Mouse (Mus musculus) kidney, embryonic 16.5 days (tissue): Measurements from ENCODE around the gene Chrna4. TPM values are rescaled to one million over a fixed set of nuclear protein-coding genes. Genes with fewer than 3 reads are reported as not detected.
A peak's percentile ranks its signal among the peaks of the same experiment; 100 is the strongest.

ENCODE experiments used
- ATAC-seq: fragments of 200-750 bp; cut with Nextera tagmentation; 2 replicates; pipeline ENCODE4 v1.8.0; 2017; ENCODE audit warnings: moderate TSS enrichment; ENCODE audit not compliant: low FRiP score, low TSS enrichment
- H3K27ac ChIP-seq: fragments of 300-500 bp; sonication (generic); 2 replicates; pipeline ENCODE4 v1.5.1; 2014; ENCODE audit warnings: low read length
- H3K27me3 ChIP-seq: fragments of 300-500 bp; sonication (generic); 2 replicates; pipeline ENCODE4 v1.6.1; 2014; ENCODE audit warnings: low read length, control low read depth, mixed read lengths; ENCODE audit not compliant: insufficient read depth
- H3K36me3 ChIP-seq: fragments of 300-500 bp; sonication (generic); 2 replicates; pipeline ENCODE4 v1.6.1; 2014; ENCODE audit warnings: low read length, control low read depth, mixed read lengths; ENCODE audit not compliant: insufficient read depth
- H3K4me1 ChIP-seq: fragments of 300-500 bp; sonication (generic); 2 replicates; pipeline ENCODE4 v1.6.1; 2014; ENCODE audit warnings: low read length, control low read depth, mixed read lengths; ENCODE audit not compliant: insufficient read depth
- H3K4me2 ChIP-seq: fragments of 300-500 bp; sonication (generic); replicated peaks from 2 replicates; pipeline ENCODE4 v1.6.1; 2014; ENCODE audit warnings: low read depth, low read length
- H3K4me3 ChIP-seq: fragments of 300-500 bp; sonication (generic); 2 replicates; pipeline ENCODE4 v1.5.1; 2014; ENCODE audit warnings: mild to moderate bottlenecking, low read length
- H3K9ac ChIP-seq: fragments of 300-500 bp; sonication (generic); replicated peaks from 2 replicates; pipeline ENCODE4 v1.6.1; 2014; ENCODE audit warnings: low read length
- H3K9me3 ChIP-seq: fragments of 300-500 bp; sonication (generic); 2 replicates; pipeline ENCODE4 v1.6.1; 2016; ENCODE audit warnings: low read length, control low read depth
- WGBS: fragments of 180-500 bp; shearing (Covaris S2); extraction: QIAGEN DNeasy Blood & Tissue Kit; methylation state at CpG from one replicate; pipeline ENCODE4 v1.1.7; 2014; 5-methylcytosine and 5-hydroxymethylcytosine counted together
- polyA plus RNA-seq: library from polyadenylated mRNA; unstranded; fragments of >200 nt; fragmentation: Nextera tagmentation; extraction: Ambion mirVana; gene quantifications from 2 replicates; pipeline ENCODE4 v1.2.1, GENCODE M21; 2015

The Chrna4 gene
- polyA plus RNA-seq, 1 experiment from 2014 or later, result 4.3 TPM

DNA sequence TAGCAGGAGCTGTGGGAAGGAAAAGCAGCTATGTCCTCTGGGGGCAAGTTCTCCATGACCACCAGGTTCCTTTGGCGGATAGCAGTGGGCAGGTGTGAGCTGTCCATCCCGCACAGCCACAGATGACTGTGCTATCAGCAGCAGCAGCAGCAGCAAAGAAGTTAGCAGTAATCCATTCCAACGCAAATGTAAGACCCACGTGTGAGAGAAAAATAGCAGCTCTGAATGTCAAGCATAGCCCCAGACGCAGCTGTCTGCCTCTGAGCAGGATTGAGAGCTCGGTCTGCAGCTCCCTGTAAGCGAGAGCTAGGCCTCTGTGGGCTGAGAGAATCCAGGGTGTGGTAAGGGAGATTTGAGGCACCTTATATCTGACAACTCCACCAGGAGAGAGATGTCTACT, 26.8 kb upstream of the Chrna4 start:
- no peak overlapping the region for H3K9ac ChIP-seq
- H3K36me3 ChIP-seq, result no peaks in the 10 kb centered on the region
- no peak for ATAC-seq
- WGBS, result 53% methylated on average over 7 of the region's 7 CpGs
- H3K9me3 ChIP-seq, result no peaks in the 10 kb centered on the region
- no peak overlapping the region for H3K4me3 ChIP-seq
- no peaks in the 10 kb centered on the region for H3K27me3 ChIP-seq
- no peak overlapping the region for H3K4me2 ChIP-seq
- no peaks in the 10 kb centered on the region for H3K4me1 ChIP-seq
- H3K27ac ChIP-seq, result no peak overlapping the region

- 68% methylated on average over 5 of the region's 5 CpGs for WGBS
Observed at GRCm38 (mm10) chr2:181068499-181068898, 25.2 kb upstream of the Chrna4 start.

GRCm38 (mm10) chr2:181065827-181066226, 22.5 kb upstream of the Chrna4 start:
- H3K9me3 ChIP-seq, result no peaks in the 10 kb centered on the region
- no peak overlapping the region for H3K27ac ChIP-seq
- no peak overlapping the region for H3K4me2 ChIP-seq
- H3K4me3 ChIP-seq, result no peak overlapping the region
- no peak for ATAC-seq
- 40% methylated on average over 4 of the region's 4 CpGs for WGBS
- H3K4me1 ChIP-seq, result no peaks in the 10 kb centered on the region
- no peaks in the 10 kb centered on the region for H3K27me3 ChIP-seq
- no peak overlapping the region for H3K9ac ChIP-seq
- H3K36me3 ChIP-seq, result no peaks in the 10 kb centered on the region

More at GRCm38 (mm10) chr2:181068499-181068898, 25.2 kb upstream of the Chrna4 start:
- Histone ChIP-seq H3K27ac (no peak overlapping the region), H3K4me1 (no peaks in the 10 kb centered on the region), H3K4me3 (no peak overlapping the region), H3K4me2 (no peak overlapping the region), H3K9me3 (no peaks in the 10 kb centered on the region), H3K27me3 (no peaks in the 10 kb centered on the region), H3K36me3 (no peaks in the 10 kb centered on the region), H3K9ac (no peak overlapping the region)
- no peak for ATAC-seq

GRCm38 (mm10) chr2:181060127-181060526, 16.8 kb upstream of the Chrna4 start:
- Histone ChIP-seq H3K9me3 (no peaks in the 10 kb centered on the region), H3K27ac (no peak overlapping the region), H3K4me1 (no peaks in the 10 kb centered on the region), H3K9ac (no peak overlapping the region), H3K36me3 (no peaks in the 10 kb centered on the region), H3K27me3 (no peaks in the 10 kb centered on the region), H3K4me2 (no peak overlapping the region), H3K4me3 (no peak overlapping the region)
- peak; percentile 63; the same call in 1 of the 2 replicates for ATAC-seq
- WGBS, result 12% methylated on average over 5 of the region's 5 CpGs

DNA sequence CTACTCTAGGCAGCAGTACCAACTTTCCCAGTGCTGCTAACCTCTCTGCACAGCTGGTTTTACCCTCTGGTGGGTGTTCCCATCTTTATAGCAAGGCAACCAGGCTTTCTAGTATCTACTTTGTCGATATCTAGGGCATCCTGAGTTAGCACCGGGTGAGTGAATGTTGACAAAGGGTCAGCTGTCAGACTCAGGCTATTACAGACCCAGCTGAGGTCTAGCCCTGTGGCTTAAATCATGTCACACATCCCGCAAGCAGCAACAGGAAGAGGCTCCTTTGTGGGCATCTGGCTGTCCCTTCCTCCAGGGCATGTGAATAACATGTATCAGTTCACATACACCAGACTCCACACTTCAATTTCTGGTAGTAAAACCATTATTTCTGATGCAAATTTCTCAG, 14.8 kb upstream of the Chrna4 start:
- Histone ChIP-seq H3K27me3 (no peaks in the 10 kb centered on the region), H3K27ac (no peak overlapping the region), H3K9ac (no peak overlapping the region), H3K9me3 (no peaks in the 10 kb centered on the region), H3K4me3 (no peak overlapping the region), H3K4me2 (no peak overlapping the region), H3K36me3 (no peaks in the 10 kb centered on the region), H3K4me1 (no peaks in the 10 kb centered on the region)
- WGBS, result 13% methylated on average over 3 of the region's 3 CpGs
- ATAC-seq, result no peak

GRCm38 (mm10) chr2:181057341-181057740, 14.0 kb upstream of the Chrna4 start:
- Histone ChIP-seq H3K36me3 (no peaks in the 10 kb centered on the region), H3K27ac (no peak overlapping the region), H3K27me3 (no peaks in the 10 kb centered on the region), H3K9me3 (no peaks in the 10 kb centered on the region), H3K9ac (no peak overlapping the region), H3K4me1 (no peaks in the 10 kb centered on the region), H3K4me2 (no peak overlapping the region), H3K4me3 (no peak overlapping the region)
- no peak; the same call in 1 of the 2 replicates for ATAC-seq
- 36% methylated on average over 8 of the region's 8 CpGs for WGBS

DNA sequence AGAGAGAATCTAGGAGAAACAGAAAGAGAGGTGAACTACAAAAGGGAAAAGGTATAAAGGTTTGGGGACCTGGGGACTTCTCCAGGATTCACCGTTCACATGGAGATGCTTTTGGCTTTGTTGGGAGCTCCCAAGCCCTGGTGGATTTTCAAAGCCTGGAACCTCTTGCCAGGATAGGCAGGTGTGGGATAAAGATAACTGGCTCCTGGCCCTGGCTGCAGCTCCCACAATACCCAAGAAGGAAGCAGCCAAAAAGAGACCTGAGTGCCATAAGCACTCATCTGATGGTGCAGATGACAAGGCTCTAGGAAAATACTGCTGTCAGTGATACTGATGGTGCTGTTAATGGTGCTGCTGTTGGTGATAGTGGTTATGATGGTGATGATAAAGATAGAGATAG, 8.8 kb upstream of the Chrna4 start:
- ATAC-seq, result no peak
- H3K9me3 ChIP-seq, result no peaks in the 10 kb centered on the region
- WGBS, result 92% methylated on average over 1 of the region's 1 CpGs
- H3K4me3 ChIP-seq, result no peak overlapping the region
- H3K4me1 ChIP-seq, result no peaks in the 10 kb centered on the region
- H3K4me2 ChIP-seq, result no peak overlapping the region
- no peaks in the 10 kb centered on the region for H3K36me3 ChIP-seq
- H3K27me3 ChIP-seq, result no peaks in the 10 kb centered on the region
- no peak overlapping the region for H3K9ac ChIP-seq
- no peak overlapping the region for H3K27ac ChIP-seq

DNA sequence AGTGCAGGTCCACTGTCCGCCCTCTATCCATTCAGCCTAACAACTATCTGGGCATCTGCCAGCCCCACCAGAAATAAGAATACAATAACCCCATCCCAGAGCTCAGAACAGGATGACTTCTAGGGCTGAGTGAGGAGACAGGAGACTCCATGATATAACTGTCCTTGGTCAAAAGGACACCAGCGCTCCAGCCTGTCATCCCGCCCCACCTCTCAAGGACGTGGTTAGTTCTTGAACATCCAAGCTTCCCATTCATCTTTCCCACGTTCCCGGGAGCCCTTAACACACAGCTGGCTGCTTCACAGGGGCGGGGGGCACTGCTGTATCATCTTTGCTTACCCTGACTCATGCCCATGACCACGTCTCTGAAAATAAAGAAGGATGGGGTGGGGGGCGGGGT, 5.6 kb upstream of the Chrna4 start:
- H3K27ac ChIP-seq, result no peak overlapping the region

GRCm38 (mm10) chr2:181048252-181048945, 5.1 kb upstream of the Chrna4 start:
- H3K27me3 ChIP-seq, result no peaks in the 10 kb centered on the region
- 45% methylated on average over 7 of the region's 7 CpGs for WGBS
- no peak overlapping the region for H3K27ac ChIP-seq
- no peaks in the 10 kb centered on the region for H3K9me3 ChIP-seq
- no peak overlapping the region for H3K9ac ChIP-seq
- H3K36me3 ChIP-seq, result no peaks in the 10 kb centered on the region
- ATAC-seq, result no peak
- no peak overlapping the region for H3K4me2 ChIP-seq
- H3K4me3 ChIP-seq, result no peak overlapping the region
- H3K4me1 ChIP-seq, result peaks cover under 1% of the 10 kb centered on the region

More for the DNA sequence above, 5.6 kb upstream of the Chrna4 start:
- Histone ChIP-seq H3K36me3 (no peaks in the 10 kb centered on the region), H3K4me1 (no peaks in the 10 kb centered on the region; the same call in 1 of the 2 replicates), H3K9ac (no peak overlapping the region), H3K4me3 (no peak overlapping the region), H3K9me3 (no peaks in the 10 kb centered on the region), H3K4me2 (no peak overlapping the region), H3K27me3 (no peaks in the 10 kb centered on the region)
- ATAC-seq, result no peak
- 65% methylated on average over 9 of the region's 9 CpGs for WGBS

GRCm38 (mm10) chr2:181044001-181044400, 655 bp upstream of the Chrna4 start:
- H3K4me3 ChIP-seq, result no peak overlapping the region
- no peak for ATAC-seq
- no peak overlapping the region for H3K9ac ChIP-seq
- WGBS, result 18% methylated on average over 3 of the region's 3 CpGs
- no peaks in the 10 kb centered on the region for H3K9me3 ChIP-seq
- H3K4me2 ChIP-seq, result no peak overlapping the region
- peaks cover 21% of the 10 kb centered on the region for H3K27me3 ChIP-seq
- no peaks in the 10 kb centered on the region for H3K36me3 ChIP-seq
- H3K27ac ChIP-seq, result no peak overlapping the region
- peaks cover 23% of the 10 kb centered on the region for H3K4me1 ChIP-seq
